Comparison of ENCODE assay signal across 11 mouse cellular contexts in genomic region chr4:134097015-134097608, GRCm38 (mm10). TPM values are rescaled to one million over a fixed set of nuclear protein-coding genes. Genes with fewer than 3 reads are reported as not detected.
DNase-seq lines count a peak whose midpoint lies in the region.
"Had no signal": no experiment of that assay in that cellular context is flagged by ENCODE, and none has a peak within 500 bp of the region (broad histone marks: within the 10 kb centered on the region; RNA-seq: fewer than 3 reads in every experiment).

No protein-coding gene starts in this region.

- no peaks in the 10 kb centered on the region for H3K4me1 ChIP-seq in brown adipose tissue, adult 24 weeks (ENCODE audit: control insufficient read depth, insufficient read depth, insufficient read length, low read length)
- H3K4me1 ChIP-seq: neural tube, embryonic 12.5 days had no signal

- DNase-seq in spleen, adult 12 weeks (ENCODE audit: low spot score): peak; percentile 52
- DNase-seq in spleen, postnatal 14 days (ENCODE audit: low spot score in 2 of 2): no peak
- DNase-seq in monocyte, adult 2 months (ENCODE audit: low read depth in 1 of 2, low spot score in 2 of 2): peak; percentile 72 to 78
- DNase-seq in thymus, postnatal 4 days: peak; percentile 43
- no peak for DNase-seq in cerebellum, postnatal 36 days
- no peak for DNase-seq in embryo, embryonic 9.5 days (ENCODE audit: extremely low spot score)

- H3K4me3 ChIP-seq in brown adipose tissue, adult 24 weeks (ENCODE audit: insufficient read depth, low read depth, low read length): no peak overlapping the region
- H3K4me3 ChIP-seq: neural tube, embryonic 12.5 days had no signal

- H3K27ac ChIP-seq in brown adipose tissue, adult 24 weeks (replicated peaks; ENCODE audit: low read depth, low read length): peak overlapping the region; percentile 76
- H3K27ac ChIP-seq: liver, embryonic 14.5 days; neural tube, embryonic 12.5 days had no signal

RNA-seq across cellular contexts. Expression of gene Cd52, which starts 2.2 kb away (rescaled TPM):
- polyA plus RNA-seq in brown adipose tissue, adult 24 weeks (2012; ENCODE audit: insufficient read depth, insufficient read length, missing spikeins): 14.0 and 16.8 TPM in 2 replicates

RNA-seq across cellular contexts. Expression of gene Ubxn11, which starts 5.3 kb away (rescaled TPM):
- polyA plus RNA-seq in brown adipose tissue, adult 24 weeks (2012; ENCODE audit: insufficient read depth, insufficient read length, missing spikeins): 2.1 TPM in 1 of 2 replicates, not detected in the other

RNA-seq across cellular contexts. Expression of gene Sh3bgrl3, which starts 31.5 kb away (rescaled TPM):
- polyA plus RNA-seq in brown adipose tissue, adult 24 weeks (2012; ENCODE audit: insufficient read depth, insufficient read length, missing spikeins): 39.0 and 44.7 TPM in 2 replicates

RNA-seq across cellular contexts. Expression of gene Crybg2, which starts 36.5 kb away (rescaled TPM):
- polyA plus RNA-seq in brown adipose tissue, adult 24 weeks (2012; ENCODE audit: insufficient read depth, insufficient read length, missing spikeins): not detected in 2 replicates

RNA-seq across cellular contexts. Expression of gene Zfp683, which starts 43.5 kb away (rescaled TPM):
- polyA plus RNA-seq in brown adipose tissue, adult 24 weeks (2012; ENCODE audit: insufficient read depth, insufficient read length, missing spikeins): not detected in 2 replicates
- polyA plus RNA-seq: cortical plate, adult 2 months; forebrain, embryonic 14.5 days; neural tube, embryonic 12.5 days had no signal

Comparison
In these comparisons a context has a peak if more than half of its experiments do, and no peak if none do; other contexts are left out.
1. DNase-seq: peak in spleen, adult 12 weeks (single experiment), monocyte, adult 2 months (2 of 2) and thymus, postnatal 4 days (single experiment); none in spleen, postnatal 14 days (0 of 2), cerebellum, postnatal 36 days (0 of 2) and embryo, embryonic 9.5 days (single experiment).